Mouse (Mus musculus) gastrocnemius, postnatal 36 days (tissue): ENCODE results near the gene Arhgap24. TPM values are rescaled to one million over a fixed set of nuclear protein-coding genes. Genes with fewer than 3 reads are reported as not detected.
"Not testable (repeated sequence)": the region's sequence is repeated elsewhere in the genome, so short reads cannot be mapped to it uniquely, and the experiment has no call there.

Experiments used
- DNase-seq, 2 experiments: peaks; one replicate each; pipeline ENCODE4 v3.0.0; 2022
- intact Hi-C: fragments of 180-260 bp; cut with DNase I; formaldehyde crosslinking; loops from one replicate; pipeline ENCODE4 v1.15.1; 2025
- total RNA-seq, 2 experiments: library from RNA; stranded (reverse); gene quantifications; 2 replicates each; pipeline ENCODE4 v1.2.3; 2021

Arhgap24 gene
- total RNA-seq, 2 experiments from 2014 or later, result 17.6 to 18.5 TPM

DNA sequence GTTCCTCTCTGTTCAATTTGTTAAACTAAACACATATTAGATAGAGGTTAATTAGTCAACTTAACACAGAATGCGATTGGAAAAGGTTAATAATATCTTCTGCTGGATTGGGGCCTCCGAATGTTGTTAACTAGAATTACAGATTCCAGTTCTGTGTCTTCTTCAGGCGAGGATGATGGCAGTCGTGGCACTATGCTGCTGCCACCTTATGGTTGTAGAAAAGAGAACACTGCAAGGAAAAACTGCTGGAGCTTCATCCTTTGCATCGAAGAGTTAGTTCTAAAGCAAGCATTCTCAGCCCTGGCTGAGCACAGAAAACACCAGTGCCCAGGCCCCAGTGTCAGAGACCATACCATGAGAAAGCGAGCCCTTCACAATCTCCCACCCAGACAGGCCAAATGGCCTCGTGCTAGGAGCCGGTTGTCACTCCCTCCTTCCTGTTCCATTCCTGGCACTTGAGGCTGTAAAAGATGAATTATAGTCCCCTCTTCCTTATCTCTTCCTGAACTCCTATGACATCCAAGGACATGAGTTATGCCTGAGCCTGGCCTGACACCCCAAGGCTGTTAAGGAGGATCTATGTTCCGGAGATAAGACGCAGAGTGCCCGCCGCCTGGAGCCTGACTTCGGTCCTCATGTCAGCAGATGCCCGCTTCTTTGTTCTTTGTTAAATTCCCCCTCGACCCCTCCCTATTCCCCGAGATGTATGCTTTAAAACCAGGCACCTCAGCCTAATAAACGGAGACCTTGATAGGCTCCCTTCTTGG, 462.9 kb downstream of the Arhgap24 start:
- DNase-seq, intact Hi-C loops: not testable (repeated sequence)

DNA sequence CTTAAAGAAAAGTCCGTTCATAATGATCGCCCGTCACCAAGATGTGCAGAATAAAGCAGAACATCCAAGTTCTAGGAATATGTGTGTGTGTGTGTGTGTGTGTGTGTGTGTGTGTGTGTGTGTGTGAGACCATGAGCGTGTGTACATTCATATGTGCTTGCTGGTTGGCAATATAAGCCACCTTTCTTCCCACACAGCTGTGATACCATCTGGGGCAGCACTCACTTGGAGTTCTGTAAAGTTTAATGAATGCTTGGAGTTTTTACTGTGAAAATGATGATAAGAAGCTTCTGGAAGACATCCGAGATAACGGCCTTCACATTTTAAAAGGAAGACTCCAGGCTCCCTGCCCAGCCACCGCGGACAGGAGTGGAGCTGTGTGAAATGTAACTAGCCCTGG, 465.4 kb downstream of the Arhgap24 start:
- intact Hi-C loops, result no loop called here
- DNase-seq, result no peak

- intact Hi-C loops, result no loop called here
- no peak for DNase-seq
Observed at GRCm38 (mm10) chr5:102947061-102947711, 466.0 kb downstream of the Arhgap24 start.
